Mouse (Mus musculus): ENCODE results near the gene Cmss1. TPM values are rescaled to one million over a fixed set of nuclear protein-coding genes. Genes with fewer than 3 reads are reported as not detected.
A peak's percentile ranks its signal among the peaks of the same experiment; 100 is the strongest.

Gene Cmss1
- total and polyA plus RNA-seq, 2 experiments from 2014 or later: 12.0 to 43.4 TPM

DNA sequence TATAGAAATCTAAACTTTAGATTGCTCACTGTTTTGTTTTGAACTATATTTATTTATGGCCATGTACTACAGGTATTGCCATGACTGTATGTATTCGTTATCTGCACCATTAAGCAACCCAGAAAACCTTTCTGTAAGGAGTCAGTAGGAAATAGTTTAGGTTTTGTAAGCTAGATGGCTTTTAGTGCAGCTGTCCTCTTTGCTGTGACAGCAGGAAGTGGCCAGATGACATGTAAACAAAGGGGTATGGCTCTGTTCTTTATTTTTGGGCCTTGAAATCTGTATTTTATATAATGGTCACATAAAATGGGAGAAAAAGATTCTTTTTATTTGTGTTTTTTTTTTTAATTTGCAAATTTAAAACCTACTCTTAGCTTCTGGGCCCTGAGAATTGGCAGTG lies 71.9 kb downstream of the Cmss1 start:
- H3K4me2 ChIP-seq (ENCODE audit: low read depth): no peak overlapping the region
- no peak overlapping the region for H3K9ac ChIP-seq
- no peaks in the 10 kb centered on the region for H3K27me3 ChIP-seq (ENCODE audit: insufficient read depth, low read length)
- H3K36me3 ChIP-seq (ENCODE audit: insufficient read depth): no peaks in the 10 kb centered on the region
- no peak for TF ChIP-seq CTCF (IDR thresholded peaks at IDR 0.05; ENCODE audit: low read depth)
- H3K27ac ChIP-seq (ENCODE audit: low read depth, low read length): no peak overlapping the region
- no peaks in the 10 kb centered on the region for H3K4me1 ChIP-seq (ENCODE audit: insufficient read depth)
- H3K4me3 ChIP-seq (ENCODE audit: low read depth, low read length): no peak overlapping the region
- H3K9me3 ChIP-seq (ENCODE audit: low read length): no peaks in the 10 kb centered on the region
- ATAC-seq (no peak), DNase-seq (no peak)
- WGBS: 86% methylated on average over 1 of the region's 1 CpGs

- Histone ChIP-seq H3K9me3 (ENCODE audit: low read length) (no peaks in the 10 kb centered on the region), H3K36me3 (ENCODE audit: insufficient read depth) (no peaks in the 10 kb centered on the region), H3K9ac (no peak overlapping the region), H3K27me3 (ENCODE audit: insufficient read depth, low read length) (no peaks in the 10 kb centered on the region), H3K4me2 (ENCODE audit: low read depth) (no peak overlapping the region), H3K27ac (ENCODE audit: low read depth, low read length) (no peak overlapping the region), H3K4me1 (ENCODE audit: insufficient read depth) (no peaks in the 10 kb centered on the region), H3K4me3 (ENCODE audit: low read depth, low read length) (no peak overlapping the region)
- TF ChIP-seq CTCF (IDR thresholded peaks at IDR 0.05; ENCODE audit: low read depth): no peak
- WGBS: 88% methylated on average over 1 of the region's 1 CpGs
- no peak for DNase-seq
- ATAC-seq: no peak
Observed at GRCm38 (mm10) chr16:57534365-57534764, 72.3 kb downstream of the Cmss1 start.

DNA sequence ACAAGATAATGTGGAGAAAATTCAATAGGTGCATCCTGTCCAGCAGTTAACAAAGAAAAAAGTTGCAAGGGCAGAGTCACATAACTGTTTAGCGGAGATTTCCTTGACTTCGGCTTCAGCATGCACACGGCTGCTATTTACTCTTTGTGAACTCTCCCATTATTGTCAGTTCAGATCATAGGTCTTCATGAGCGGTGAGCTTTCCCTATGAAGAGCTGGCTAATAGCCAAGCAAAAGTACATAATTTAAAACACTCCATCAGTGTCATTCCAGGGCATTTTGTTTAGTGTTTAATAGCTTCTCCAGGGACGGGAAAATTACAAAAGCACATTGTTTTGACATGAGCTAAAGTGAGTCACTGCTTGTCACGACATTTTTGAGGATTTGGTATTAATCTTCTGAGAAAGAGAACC lies 74.6 kb downstream of the Cmss1 start:
- no peaks in the 10 kb centered on the region for H3K9me3 ChIP-seq (ENCODE audit: low read length)
- H3K4me3 ChIP-seq (ENCODE audit: low read depth, low read length): no peak overlapping the region
- H3K4me2 ChIP-seq (ENCODE audit: low read depth): no peak overlapping the region
- H3K27me3 ChIP-seq (ENCODE audit: insufficient read depth, low read length): no peaks in the 10 kb centered on the region
- no peaks in the 10 kb centered on the region for H3K4me1 ChIP-seq (ENCODE audit: insufficient read depth)
- WGBS: 28% methylated on average over 6 of the region's 6 CpGs
- ATAC-seq (no peak; the same call in 1 of the 2 replicates), DNase-seq (no peak)
- TF ChIP-seq CTCF (IDR thresholded peaks at IDR 0.05; ENCODE audit: low read depth): no peak
- H3K36me3 ChIP-seq (ENCODE audit: insufficient read depth): no peaks in the 10 kb centered on the region
- H3K9ac ChIP-seq: no peak overlapping the region
- no peak overlapping the region for H3K27ac ChIP-seq (ENCODE audit: low read depth, low read length)

DNA sequence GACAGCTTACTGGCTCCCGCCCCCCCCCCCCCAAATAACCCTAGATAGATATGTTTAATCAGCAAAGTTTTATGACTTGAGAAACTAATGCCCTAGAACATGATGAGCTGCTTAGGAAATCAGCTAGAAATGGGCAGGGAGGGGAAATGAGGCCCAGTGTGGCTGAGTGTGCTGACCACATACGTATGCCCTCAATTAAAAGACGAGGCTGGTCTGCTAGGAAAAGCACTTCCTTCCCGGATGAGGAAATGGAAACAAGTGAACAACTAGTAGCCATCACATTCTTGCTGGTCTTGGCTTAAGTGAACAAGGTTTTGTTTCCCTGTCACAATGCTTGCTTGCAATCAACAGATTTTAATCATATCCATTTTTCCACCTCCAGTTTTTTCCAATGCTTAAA lies 76.1 kb downstream of the Cmss1 start:
- TF ChIP-seq CTCF (IDR thresholded peaks at IDR 0.05; ENCODE audit: low read depth): no peak
- ATAC-seq (no peak), DNase-seq (no peak)
- H3K27ac ChIP-seq (ENCODE audit: low read depth, low read length): no peak overlapping the region
- H3K9me3 ChIP-seq (ENCODE audit: low read length): no peaks in the 10 kb centered on the region
- no peaks in the 10 kb centered on the region for H3K36me3 ChIP-seq (ENCODE audit: insufficient read depth)
- no peaks in the 10 kb centered on the region for H3K27me3 ChIP-seq (ENCODE audit: insufficient read depth, low read length)
- WGBS: 92% methylated on average over 4 of the region's 4 CpGs
- no peaks in the 10 kb centered on the region for H3K4me1 ChIP-seq (ENCODE audit: insufficient read depth)
- H3K4me3 ChIP-seq (ENCODE audit: low read depth, low read length): no peak overlapping the region
- H3K4me2 ChIP-seq (ENCODE audit: low read depth): no peak overlapping the region
- no peak overlapping the region for H3K9ac ChIP-seq

- no peak overlapping the region for H3K9ac ChIP-seq
- ATAC-seq (peak; percentile 54; the same call in 1 of the 2 replicates), DNase-seq (no peak)
- no peaks in the 10 kb centered on the region for H3K36me3 ChIP-seq (ENCODE audit: insufficient read depth)
- H3K4me3 ChIP-seq (ENCODE audit: low read depth, low read length): no peak overlapping the region
- no peaks in the 10 kb centered on the region for H3K4me1 ChIP-seq (ENCODE audit: insufficient read depth)
- H3K27ac ChIP-seq (ENCODE audit: low read depth, low read length): no peak overlapping the region
- 59% methylated on average over 4 of the region's 4 CpGs for WGBS
- no peak for TF ChIP-seq CTCF (IDR thresholded peaks at IDR 0.05; ENCODE audit: low read depth)
- H3K4me2 ChIP-seq (ENCODE audit: low read depth): no peak overlapping the region
- no peaks in the 10 kb centered on the region for H3K27me3 ChIP-seq (ENCODE audit: insufficient read depth, low read length)
- no peaks in the 10 kb centered on the region for H3K9me3 ChIP-seq (ENCODE audit: low read length)
Observed at GRCm38 (mm10) chr16:57528457-57528856, 78.2 kb downstream of the Cmss1 start.

DNA sequence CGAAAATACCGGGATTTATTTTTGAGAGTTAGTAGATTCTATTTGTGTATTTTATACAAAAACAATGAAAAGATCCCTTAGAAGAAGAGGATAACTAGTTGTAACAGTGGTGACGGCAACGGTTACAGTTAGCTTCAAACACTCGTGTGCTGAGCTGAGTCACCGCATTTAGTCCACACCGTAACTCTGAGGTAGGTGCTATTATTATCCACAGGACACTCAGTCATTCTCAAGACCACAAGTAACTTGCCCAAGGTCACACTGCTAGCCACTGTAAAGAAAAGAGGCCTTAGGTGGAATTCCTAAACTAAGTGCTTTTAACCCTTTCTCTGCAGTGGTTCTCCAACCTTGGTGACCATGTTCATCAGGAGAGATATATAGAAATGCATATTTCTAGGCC lies 79.8 kb downstream of the Cmss1 start:
- ATAC-seq: no peak

GRCm38 (mm10) chr16:57525476-57525875 lies 81.2 kb downstream of the Cmss1 start:
- Histone ChIP-seq H3K27ac (ENCODE audit: low read depth, low read length) (no peak overlapping the region), H3K27me3 (ENCODE audit: insufficient read depth, low read length) (no peaks in the 10 kb centered on the region), H3K4me3 (ENCODE audit: low read depth, low read length) (no peak overlapping the region), H3K4me1 (ENCODE audit: insufficient read depth) (no peaks in the 10 kb centered on the region), H3K9ac (no peak overlapping the region), H3K9me3 (ENCODE audit: low read length) (no peaks in the 10 kb centered on the region), H3K36me3 (ENCODE audit: insufficient read depth) (no peaks in the 10 kb centered on the region), H3K4me2 (ENCODE audit: low read depth) (no peak overlapping the region)
- WGBS: 59% methylated on average over 4 of the region's 4 CpGs
- DNase-seq: no peak
- no peak for ATAC-seq
- no peak for TF ChIP-seq CTCF (IDR thresholded peaks at IDR 0.05; ENCODE audit: low read depth)

More for the DNA sequence above, 79.8 kb downstream of the Cmss1 start:
- no peaks in the 10 kb centered on the region for H3K4me1 ChIP-seq (ENCODE audit: insufficient read depth)
- H3K27me3 ChIP-seq (ENCODE audit: insufficient read depth, low read length): no peaks in the 10 kb centered on the region
- no peak overlapping the region for H3K27ac ChIP-seq (ENCODE audit: low read depth, low read length)
- H3K9me3 ChIP-seq (ENCODE audit: low read length): no peaks in the 10 kb centered on the region
- DNase-seq: no peak
- H3K4me3 ChIP-seq (ENCODE audit: low read depth, low read length): no peak overlapping the region
- H3K4me2 ChIP-seq (ENCODE audit: low read depth): no peak overlapping the region
- TF ChIP-seq CTCF (IDR thresholded peaks at IDR 0.05; ENCODE audit: low read depth): no peak
- no peak overlapping the region for H3K9ac ChIP-seq
- WGBS: 96% methylated on average over 7 of the region's 7 CpGs
- no peaks in the 10 kb centered on the region for H3K36me3 ChIP-seq (ENCODE audit: insufficient read depth)

DNA sequence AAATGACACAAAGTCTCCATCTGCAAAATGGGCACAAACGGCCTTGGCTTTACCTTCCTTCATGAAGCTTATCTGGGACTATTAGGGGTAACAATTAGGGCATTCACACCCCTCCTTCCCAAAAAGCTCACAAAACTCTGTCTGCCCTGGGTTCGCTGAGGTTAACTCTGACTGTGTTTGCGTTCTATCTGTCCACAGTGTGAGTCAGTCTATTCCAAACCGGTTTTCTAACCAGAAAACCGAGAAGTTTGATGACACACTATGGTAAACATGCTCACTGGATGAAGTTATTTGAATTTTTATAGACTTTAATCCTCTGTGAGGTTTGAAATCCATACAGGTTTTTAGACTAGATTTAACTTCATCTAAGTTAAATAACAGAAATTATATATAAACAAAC lies 81.6 kb downstream of the Cmss1 start:
- no peak overlapping the region for H3K27ac ChIP-seq (ENCODE audit: low read depth, low read length)

More for the DNA sequence above, 81.6 kb downstream of the Cmss1 start:
- Histone ChIP-seq H3K4me3 (ENCODE audit: low read depth, low read length) (no peak overlapping the region), H3K27me3 (ENCODE audit: insufficient read depth, low read length) (no peaks in the 10 kb centered on the region), H3K9ac (no peak overlapping the region), H3K36me3 (ENCODE audit: insufficient read depth) (no peaks in the 10 kb centered on the region), H3K9me3 (ENCODE audit: low read length) (no peaks in the 10 kb centered on the region), H3K4me1 (ENCODE audit: insufficient read depth) (no peaks in the 10 kb centered on the region), H3K4me2 (ENCODE audit: low read depth) (no peak overlapping the region)
- DNase-seq (no peak), ATAC-seq (no peak)
- no peak for TF ChIP-seq CTCF (IDR thresholded peaks at IDR 0.05; ENCODE audit: low read depth)
- WGBS: 77% methylated on average over 5 of the region's 5 CpGs

All from forebrain, postnatal 0 days (tissue).